Mouse (Mus musculus) liver, embryonic 14.5 days (tissue): ENCODE results near the gene Cdh22. TPM values are rescaled to one million over a fixed set of nuclear protein-coding genes. Genes with fewer than 3 reads are reported as not detected.

Experiments used
- ATAC-seq: fragments of 200-750 bp; cut with Nextera tagmentation; 2 replicates; pipeline ENCODE4 v1.8.0; 2017; ENCODE audit warnings: moderate number of reproducible peaks, mild to moderate bottlenecking, moderate library complexity; ENCODE audit not compliant: insufficient read depth
- DNase-seq, 3 experiments: peaks; one replicate each; pipeline ENCODE4 v3.0.0-alpha.2; 2012 to 2013; ENCODE audit warnings: low read depth in 3 of 3, low spot score in 3 of 3
- H3K27ac ChIP-seq: fragments of 300-500 bp; sonication (generic); 2 replicates; pipeline ENCODE4 v1.5.1; 2014; ENCODE audit warnings: moderate library complexity, mild to moderate bottlenecking, control low read depth, inconsistent platforms
- H3K27me3 ChIP-seq: fragments of 300-500 bp; sonication (generic); 2 replicates; pipeline ENCODE4 v1.6.1; 2014; ENCODE audit warnings: mild to moderate bottlenecking, low read length, moderate library complexity; ENCODE audit not compliant: control insufficient read depth, insufficient read depth
- H3K36me3 ChIP-seq: fragments of 300-500 bp; sonication (generic); replicated peaks from 2 replicates; pipeline ENCODE4 v1.6.1; 2014; ENCODE audit warnings: low read depth; ENCODE audit not compliant: control insufficient read depth, insufficient read depth
- H3K4me1 ChIP-seq, 2 experiments: fragments of 200-500 bp in 1 of 2; fragments of 300-500 bp in 1 of 2; sonication (generic) in 1 of 2; replicated peaks; 2 replicates each; pipeline ENCODE4 v1.6.1; 2012 to 2014; ENCODE audit warnings: antibody characterized with exemption in 1 of 2, inconsistent platforms in 1 of 2, low read length in 1 of 2; ENCODE audit not compliant: control insufficient read depth in 2 of 2, insufficient read depth in 2 of 2
- H3K4me2 ChIP-seq: fragments of 300-500 bp; sonication (generic); 2 replicates; pipeline ENCODE4 v1.6.1; 2014; ENCODE audit warnings: low read depth, mild to moderate bottlenecking, control low read depth, moderate library complexity
- H3K4me3 ChIP-seq, 2 experiments: fragments of 200-500 bp in 1 of 2; fragments of 300-500 bp in 1 of 2; sonication (generic) in 1 of 2; 2 replicates each; pipeline ENCODE4 v1.5.1; 2012 to 2014; ENCODE audit warnings: low read depth in 2 of 2, low read length in 2 of 2, mild to moderate bottlenecking in 2 of 2, control low read depth in 1 of 2, inconsistent platforms in 1 of 2, moderate library complexity in 1 of 2; ENCODE audit not compliant: insufficient read depth in 1 of 2
- H3K9ac ChIP-seq: fragments of 300-500 bp; sonication (generic); replicated peaks from 2 replicates; pipeline ENCODE4 v1.6.1; 2014; ENCODE audit warnings: mild to moderate bottlenecking, control low read depth, moderate library complexity
- H3K9me3 ChIP-seq: fragments of 300-500 bp; sonication (generic); 2 replicates; pipeline ENCODE4 v1.6.1; 2016; ENCODE audit warnings: low read length, mixed read lengths; ENCODE audit not compliant: control insufficient read depth
- CTCF ChIP-seq: IDR thresholded peaks from 2 replicates; pipeline ENCODE4 v1.5.1; 2016; ENCODE audit warnings: antibody characterized with exemption, low read depth, control low read depth
- EP300 ChIP-seq: IDR thresholded peaks from 2 replicates; pipeline ENCODE4 v1.6.1; 2016; ENCODE audit warnings: antibody characterized with exemption, low read depth
- WGBS: fragments of 180-500 bp; shearing (Covaris S2); extraction: QIAGEN DNeasy Blood & Tissue Kit; methylation state at CpG from one replicate; pipeline ENCODE4 v1.1.7; 2014; ENCODE audit not compliant: insufficient replicate concordance; 5-methylcytosine and 5-hydroxymethylcytosine counted together
- polyA plus RNA-seq, 2 experiments: library from polyadenylated mRNA; depleted of rRNA in 1 of 2; stranded (reverse) in 1 of 2; unstranded in 1 of 2; fragments of >200 nt; fragmentation: Nextera tagmentation in 1 of 2; extraction: Ambion mirVana in 1 of 2; gene quantifications; 2 replicates each; pipeline versions ENCODE4 v1.2.1 to v1.2.3; 2012 to 2014

Gene Cdh22
- polyA plus RNA-seq, 2 experiments = 0.02 TPM; not detected in 1

- Histone ChIP-seq H3K27me3 (no peaks in the 10 kb centered on the region), H3K9ac (no peak overlapping the region), H3K4me3 (no peak overlapping the region), H3K36me3 (no peaks in the 10 kb centered on the region), H3K4me2 (no peak overlapping the region), H3K4me1 (no peaks in the 10 kb centered on the region), H3K27ac (no peak overlapping the region), H3K9me3 (no peaks in the 10 kb centered on the region)
- TF ChIP-seq CTCF = no peak
- no peak for TF ChIP-seq EP300
- WGBS = 46% methylated on average over 10 of the region's 10 CpGs
- no peak for ATAC-seq
- no peak for DNase-seq
Observed at GRCm38 (mm10) chr2:165126896-165127562, 107.6 kb downstream of the Cdh22 start.

- Histone ChIP-seq H3K27ac (no peak overlapping the region), H3K9ac (no peak overlapping the region), H3K4me1 (no peaks in the 10 kb centered on the region), H3K4me2 (no peak overlapping the region), H3K36me3 (no peaks in the 10 kb centered on the region), H3K4me3 (no peak overlapping the region), H3K9me3 (no peaks in the 10 kb centered on the region), H3K27me3 (no peaks in the 10 kb centered on the region)
- TF ChIP-seq EP300 = no peak
- TF ChIP-seq CTCF = no peak
- ATAC-seq (no peak), DNase-seq (no peak)
- WGBS = 26% methylated on average over 10 of the region's 10 CpGs
Observed at GRCm38 (mm10) chr2:165121206-165121840, 113.3 kb downstream of the Cdh22 start.

- Histone ChIP-seq H3K4me1 (no peaks in the 10 kb centered on the region), H3K4me2 (no peak overlapping the region), H3K27me3 (no peaks in the 10 kb centered on the region; the same call in 1 of the 2 replicates), H3K4me3 (no peak overlapping the region), H3K36me3 (no peaks in the 10 kb centered on the region), H3K27ac (no peak overlapping the region), H3K9ac (no peak overlapping the region), H3K9me3 (no peaks in the 10 kb centered on the region)
- DNase-seq (no peak), ATAC-seq (no peak)
- TF ChIP-seq EP300 = no peak
- TF ChIP-seq CTCF = no peak
- 60% methylated on average over 9 of the region's 9 CpGs for WGBS
Observed at GRCm38 (mm10) chr2:165120765-165121164, 113.9 kb downstream of the Cdh22 start.

- 14% methylated on average over 11 of the region's 11 CpGs for WGBS
Observed at GRCm38 (mm10) chr2:165113733-165114132, 120.9 kb downstream of the Cdh22 start.

GRCm38 (mm10) chr2:165112149-165112548, 122.5 kb downstream of the Cdh22 start:
- ATAC-seq (0 out of 2 replicates have a peak, but pooled peaks have one; percentile 33), DNase-seq (peak; percentile 45 to 50 (median 46))
- Histone ChIP-seq H3K27ac (no peak overlapping the region), H3K4me3 (no peak overlapping the region), H3K9ac (no peak overlapping the region), H3K4me2 (no peak overlapping the region), H3K4me1 (no peaks in the 10 kb centered on the region), H3K36me3 (no peaks in the 10 kb centered on the region), H3K27me3 (peaks cover 34% of the 10 kb centered on the region), H3K9me3 (no peaks in the 10 kb centered on the region)
- under 1% methylated on average over 53 of the region's 54 CpGs for WGBS
- TF ChIP-seq EP300 = no peak
- TF ChIP-seq CTCF = peak; percentile 79

More at GRCm38 (mm10) chr2:165113733-165114132, 120.9 kb downstream of the Cdh22 start:
- Histone ChIP-seq H3K27me3 (peaks cover 34% of the 10 kb centered on the region), H3K9ac (no peak overlapping the region), H3K4me3 (no peak overlapping the region), H3K9me3 (no peaks in the 10 kb centered on the region), H3K27ac (no peak overlapping the region), H3K36me3 (no peaks in the 10 kb centered on the region), H3K4me2 (no peak overlapping the region), H3K4me1 (no peaks in the 10 kb centered on the region)
- no peak for TF ChIP-seq EP300
- no peak for TF ChIP-seq CTCF
- ATAC-seq (peak; percentile 45; the same call in 1 of the 2 replicates), DNase-seq (no peak)
